Mouse (Mus musculus): Measurements from ENCODE around the gene BC053393. TPM values are rescaled to one million over a fixed set of nuclear protein-coding genes. Genes with fewer than 3 reads are reported as not detected.

BC053393 gene
- total RNA-seq, 2 experiments from 2014 or later, result not detected

Other genes starting within 250 kb of the BC053393 start
- gene Itk, start 182.0 kb upstream of the BC053393 start, total RNA-seq (2021), result under 1 TPM; 0.14 to 0.18 TPM
- not detected for gene Fam71b, start 175.0 kb upstream of the BC053393 start, total RNA-seq (2021)
- gene Med7, start 134.6 kb upstream of the BC053393 start, total RNA-seq (2021), result 10 to 100 TPM; 17.4 to 18.4 TPM
- gene Havcr2, start 116.6 kb upstream of the BC053393 start, total RNA-seq (2021), result under 1 TPM; 0.12 to 0.23 TPM
- not detected for gene Gm12169, start 47.3 kb upstream of the BC053393 start, total RNA-seq (2021)
- not detected for gene Dppa1, start 57.7 kb downstream of the BC053393 start, total RNA-seq (2021)
- not detected for gene Timd2, start 135.5 kb downstream of the BC053393 start, total RNA-seq (2021)
- under 1 TPM; 0.27 to 0.33 TPM for gene Havcr1, start 163.5 kb downstream of the BC053393 start, total RNA-seq (2021)
- gene Timd4, start 239.3 kb downstream of the BC053393 start, total RNA-seq (2021), result under 1 TPM; 0.45 to 0.77 TPM

All from gastrocnemius, postnatal 10 days (tissue).